Mouse (Mus musculus): ENCODE results near the gene Erfe. TPM values are rescaled to one million over a fixed set of nuclear protein-coding genes. Genes with fewer than 3 reads are reported as not detected.
A peak's percentile ranks its signal among the peaks of the same experiment; 100 is the strongest.

Erfe gene
- polyA plus RNA-seq (2012; rRNA removed): 0.14 and 0.19 TPM in 2 replicates

DNA sequence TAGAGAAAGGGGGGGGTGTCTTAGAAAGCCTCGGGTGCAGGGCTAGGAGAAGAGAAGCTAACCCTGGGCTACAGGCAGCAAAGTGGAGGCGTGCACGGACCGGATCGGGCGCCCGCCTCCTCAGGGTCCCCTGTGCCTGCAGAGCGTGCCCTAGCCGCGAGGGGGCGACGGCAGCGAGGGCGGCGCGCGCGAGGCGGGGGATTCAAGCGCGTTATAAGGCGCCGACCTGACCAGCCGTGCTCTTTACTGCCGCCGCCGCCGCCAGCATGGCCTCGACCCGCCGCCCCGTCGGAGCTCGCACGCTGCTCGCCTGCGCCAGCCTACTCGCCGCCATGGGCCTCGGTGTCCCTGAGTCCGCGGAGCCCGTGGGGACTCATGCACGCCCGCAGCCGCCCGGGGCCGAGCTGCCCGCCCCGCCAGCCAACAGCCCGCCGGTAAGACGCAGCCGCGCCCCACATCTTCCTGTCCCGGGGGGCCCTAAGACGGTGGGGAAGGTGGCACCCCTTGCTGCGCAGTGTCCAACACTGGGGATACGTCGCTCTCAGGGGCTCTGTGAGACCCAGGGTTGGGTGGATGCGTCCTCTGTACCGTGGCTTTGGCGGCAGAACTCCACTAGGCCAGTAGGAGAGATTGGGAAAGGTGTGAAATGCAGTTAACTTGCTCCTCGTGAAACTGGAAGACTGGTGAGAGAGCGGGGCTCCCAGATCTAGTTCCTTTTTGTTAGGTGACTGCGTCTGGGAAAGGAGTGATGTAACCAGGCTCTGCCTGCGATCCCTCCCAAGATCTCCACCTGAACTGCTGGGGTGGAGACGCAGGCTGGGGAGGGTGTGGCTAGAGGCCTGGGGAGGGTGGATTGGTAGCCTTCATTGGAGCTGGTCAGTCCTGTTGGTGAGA, at the start of gene Erfe:
Gene Erfe (plus strand): TSS at position 216 of the 894 bp plus-strand sequence.
- DNase-seq: peak; percentile 64
- H3K27ac ChIP-seq (ENCODE audit: insufficient read depth, low read depth, low read length): no peak within 1 kb of the TSS
- 2% methylated on average over 68 of the region's 68 CpGs for WGBS

DNA sequence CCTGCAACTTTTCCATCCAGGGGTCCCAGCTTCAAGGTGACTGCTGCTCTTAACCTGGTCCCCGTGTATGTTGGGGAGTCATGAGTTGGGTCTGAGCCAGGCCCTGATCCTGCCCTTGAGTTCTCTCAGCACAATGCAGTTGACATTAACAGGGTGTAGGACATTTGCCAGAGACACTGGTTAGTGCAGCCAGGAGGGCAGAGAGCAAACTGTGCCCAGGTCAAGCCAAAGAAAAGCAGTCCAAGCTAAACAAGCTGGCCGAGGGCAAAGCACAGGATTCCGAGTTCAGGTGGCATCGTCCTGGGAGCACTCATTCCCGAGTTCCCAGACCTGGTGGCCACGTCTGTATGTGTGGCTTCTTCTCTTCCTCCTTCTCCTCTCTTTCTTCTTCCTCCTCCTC, 48.6 kb upstream of the Erfe start:
- H3K4me3 ChIP-seq (ENCODE audit: insufficient read depth, low read depth, low read length): no peak overlapping the region
- no peaks in the 10 kb centered on the region for H3K27me3 ChIP-seq (replicated peaks; ENCODE audit: control insufficient read depth, insufficient read depth, low read length)
- WGBS: 35% methylated on average over 6 of the region's 6 CpGs
- peaks cover 3% of the 10 kb centered on the region; the same call in 1 of the 2 replicates for H3K4me1 ChIP-seq (ENCODE audit: control insufficient read depth, insufficient read depth, low read length)
- peak overlapping the region; percentile 51; the same call in 1 of the 2 replicates for H3K27ac ChIP-seq (ENCODE audit: insufficient read depth, low read depth, low read length)
- no peak for TF ChIP-seq CTCF (conservative IDR thresholded peaks at IDR 0.05; ENCODE audit: insufficient read depth, insufficient read length, low read depth, low read length)
- TF ChIP-seq POLR2A (IDR thresholded peaks at IDR 0.05; ENCODE audit: low read depth, low read length): no peak
- peak; percentile 88 for DNase-seq
- H3K36me3 ChIP-seq (ENCODE audit: control insufficient read depth, insufficient read depth, low read length): peaks cover 1% of the 10 kb centered on the region; the same call in 1 of the 2 replicates

More for the DNA sequence above, at the start of gene Erfe:
- TF ChIP-seq CTCF (conservative IDR thresholded peaks at IDR 0.05; ENCODE audit: insufficient read depth, insufficient read length, low read depth, low read length) (peak; percentile 64), POLR2A (IDR thresholded peaks at IDR 0.05; ENCODE audit: low read depth, low read length) (no peak)
- no peaks in the 10 kb centered on the region for H3K36me3 ChIP-seq (ENCODE audit: control insufficient read depth, insufficient read depth, low read length)
- no peaks in the 10 kb centered on the region for H3K27me3 ChIP-seq (replicated peaks; ENCODE audit: control insufficient read depth, insufficient read depth, low read length)
- peak within 1 kb of the TSS; percentile 17; the same call in 1 of the 2 replicates for H3K4me3 ChIP-seq (ENCODE audit: insufficient read depth, low read depth, low read length)
- no peaks in the 10 kb centered on the region for H3K4me1 ChIP-seq (ENCODE audit: control insufficient read depth, insufficient read depth, low read length)

DNA sequence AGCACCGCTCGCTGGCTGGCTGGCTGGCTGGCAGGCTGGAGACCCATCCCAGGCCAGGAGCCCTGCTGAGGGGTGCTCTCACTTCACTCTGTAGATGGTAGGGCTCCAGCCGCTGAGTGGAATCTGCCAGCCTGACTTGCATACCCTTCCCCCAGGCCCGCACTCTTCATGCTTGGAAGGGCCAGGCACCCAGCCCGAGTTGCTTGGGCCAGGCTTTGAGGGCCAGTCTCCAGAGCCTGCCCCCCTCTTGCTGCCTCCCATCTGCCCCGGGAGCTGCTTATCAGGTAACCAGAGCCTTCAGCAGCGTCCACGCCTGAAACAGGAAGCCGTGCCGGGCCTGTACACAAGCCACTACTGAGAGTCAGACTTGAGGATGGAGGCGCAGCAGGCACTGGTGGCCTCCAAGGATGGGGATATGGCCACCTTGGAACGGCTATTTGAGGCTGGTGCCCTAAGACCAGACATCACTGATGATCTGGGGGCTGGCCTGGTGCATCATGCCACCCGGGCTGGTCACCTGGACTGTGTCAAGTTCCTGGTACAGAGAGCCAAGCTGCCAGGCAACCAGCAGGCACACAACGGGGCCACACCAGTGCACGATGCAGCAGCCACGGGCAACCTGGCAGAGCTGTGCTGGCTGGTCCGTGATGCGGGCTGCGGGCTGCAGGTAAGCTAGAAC, 44.3 kb upstream of the Erfe start, which contains the start of gene Espnl:
Gene Espnl (plus strand): TSS at position 316 of the 679 bp plus-strand sequence.
- Histone ChIP-seq H3K36me3 (ENCODE audit: control insufficient read depth, insufficient read depth, low read length) (no peaks in the 10 kb centered on the region), H3K27ac (ENCODE audit: insufficient read depth, low read depth, low read length) (no peak within 1 kb of the TSS), H3K4me3 (ENCODE audit: insufficient read depth, low read depth, low read length) (no peak within 1 kb of the TSS), H3K27me3 (replicated peaks; ENCODE audit: control insufficient read depth, insufficient read depth, low read length) (no peaks in the 10 kb centered on the region), H3K4me1 (ENCODE audit: control insufficient read depth, insufficient read depth, low read length) (peaks cover 3% of the 10 kb centered on the region; the same call in 1 of the 2 replicates)
- TF ChIP-seq CTCF (conservative IDR thresholded peaks at IDR 0.05; ENCODE audit: insufficient read depth, insufficient read length, low read depth, low read length) (no peak), POLR2A (IDR thresholded peaks at IDR 0.05; ENCODE audit: low read depth, low read length) (no peak)
- peak; percentile 27 for DNase-seq
- WGBS: 48% methylated on average over 19 of the region's 19 CpGs

DNA sequence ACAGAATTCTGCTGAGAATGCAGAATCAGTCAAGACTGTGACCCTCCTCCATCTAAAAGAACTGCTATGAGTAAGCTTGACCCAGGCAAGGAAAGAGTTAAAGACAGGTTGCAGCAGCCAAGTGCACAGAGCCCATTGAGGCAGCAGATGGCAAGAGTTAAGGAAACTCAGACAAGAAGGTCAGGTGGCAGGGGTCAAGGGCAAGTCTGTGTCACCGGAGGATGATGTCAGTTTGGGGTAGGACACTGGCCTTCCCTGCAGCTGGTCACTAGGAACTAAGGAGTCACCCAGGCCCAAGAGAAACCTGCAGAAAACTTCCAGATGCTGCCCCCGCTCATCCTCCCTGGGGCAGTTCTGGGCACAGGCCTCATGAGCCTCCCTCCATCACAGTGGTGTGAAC, 41.6 kb upstream of the Erfe start:
- H3K27me3 ChIP-seq (replicated peaks; ENCODE audit: control insufficient read depth, insufficient read depth, low read length): no peaks in the 10 kb centered on the region
- TF ChIP-seq POLR2A (IDR thresholded peaks at IDR 0.05; ENCODE audit: low read depth, low read length) (no peak), CTCF (conservative IDR thresholded peaks at IDR 0.05; ENCODE audit: insufficient read depth, insufficient read length, low read depth, low read length) (no peak)
- H3K4me3 ChIP-seq (ENCODE audit: insufficient read depth, low read depth, low read length): no peak overlapping the region
- 80% methylated on average over 2 of the region's 2 CpGs for WGBS
- no peak for DNase-seq
- H3K4me1 ChIP-seq (ENCODE audit: control insufficient read depth, insufficient read depth, low read length): no peaks in the 10 kb centered on the region
- no peaks in the 10 kb centered on the region for H3K36me3 ChIP-seq (ENCODE audit: control insufficient read depth, insufficient read depth, low read length)
- no peak overlapping the region for H3K27ac ChIP-seq (ENCODE audit: insufficient read depth, low read depth, low read length)

DNA sequence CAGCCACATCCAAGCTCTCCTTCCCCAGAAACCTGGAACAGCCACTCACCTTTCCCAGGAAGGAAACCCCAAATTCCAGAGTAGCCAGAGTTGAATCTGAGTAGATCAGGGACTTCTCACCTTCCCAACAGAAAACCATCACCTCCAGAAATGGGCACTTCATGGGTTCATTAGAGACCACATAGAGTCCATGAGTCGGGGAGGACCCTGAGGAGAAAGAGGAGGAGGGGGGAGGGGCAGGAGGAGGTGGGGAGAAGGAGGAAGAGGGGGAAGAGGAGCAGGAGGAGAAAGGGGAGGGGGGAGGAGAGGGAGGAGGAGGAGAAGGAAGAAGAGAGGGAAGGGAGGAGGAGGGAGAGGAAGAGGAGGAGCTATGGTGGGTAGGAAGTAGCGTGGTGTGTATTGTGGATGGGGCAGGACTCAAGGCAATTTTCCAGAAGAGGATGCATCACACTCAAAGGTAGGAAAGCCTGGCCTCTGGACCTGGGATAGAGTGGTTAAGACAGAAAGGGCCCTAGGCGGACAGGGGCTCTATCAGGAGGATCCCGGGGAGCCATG, 40.7 kb upstream of the Erfe start:
- WGBS: 78% methylated on average over 4 of the region's 4 CpGs
- no peak overlapping the region for H3K4me3 ChIP-seq (ENCODE audit: insufficient read depth, low read depth, low read length)
- no peaks in the 10 kb centered on the region for H3K4me1 ChIP-seq (ENCODE audit: control insufficient read depth, insufficient read depth, low read length)
- H3K27ac ChIP-seq (ENCODE audit: insufficient read depth, low read depth, low read length): no peak overlapping the region
- TF ChIP-seq CTCF (conservative IDR thresholded peaks at IDR 0.05; ENCODE audit: insufficient read depth, insufficient read length, low read depth, low read length): no peak
- no peak for TF ChIP-seq POLR2A (IDR thresholded peaks at IDR 0.05; ENCODE audit: low read depth, low read length)
- no peaks in the 10 kb centered on the region for H3K36me3 ChIP-seq (ENCODE audit: control insufficient read depth, insufficient read depth, low read length)
- no peaks in the 10 kb centered on the region for H3K27me3 ChIP-seq (replicated peaks; ENCODE audit: control insufficient read depth, insufficient read depth, low read length)
- DNase-seq: no peak

DNA sequence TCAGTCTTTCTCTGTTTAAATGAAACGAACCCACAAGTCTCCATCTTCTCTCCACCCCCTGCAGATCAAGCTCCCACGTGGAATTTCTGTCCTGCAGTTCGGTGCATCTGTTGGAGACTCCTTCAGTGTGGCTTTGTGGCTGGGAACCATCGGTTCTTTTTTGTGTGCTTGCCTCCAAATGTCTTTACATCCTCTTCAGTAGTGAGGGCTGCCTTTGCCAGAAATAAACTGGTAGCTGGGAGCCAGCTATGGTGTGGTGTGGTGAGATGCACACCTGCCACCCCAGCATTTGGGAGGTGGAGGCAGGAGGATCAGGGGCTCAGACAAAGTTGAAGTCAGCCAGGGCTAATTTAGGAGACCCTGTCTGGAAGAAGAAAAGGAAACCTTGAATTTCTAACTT, 34.1 kb upstream of the Erfe start:
- Histone ChIP-seq H3K27me3 (replicated peaks; ENCODE audit: control insufficient read depth, insufficient read depth, low read length) (no peaks in the 10 kb centered on the region), H3K4me1 (ENCODE audit: control insufficient read depth, insufficient read depth, low read length) (no peaks in the 10 kb centered on the region), H3K4me3 (ENCODE audit: insufficient read depth, low read depth, low read length) (no peak overlapping the region), H3K36me3 (ENCODE audit: control insufficient read depth, insufficient read depth, low read length) (no peaks in the 10 kb centered on the region), H3K27ac (ENCODE audit: insufficient read depth, low read depth, low read length) (no peak overlapping the region)
- no peak for DNase-seq
- TF ChIP-seq POLR2A (IDR thresholded peaks at IDR 0.05; ENCODE audit: low read depth, low read length) (no peak), CTCF (conservative IDR thresholded peaks at IDR 0.05; ENCODE audit: insufficient read depth, insufficient read length, low read depth, low read length) (no peak)
- 71% methylated on average over 4 of the region's 4 CpGs for WGBS
